Mouse (Mus musculus): ENCODE measurements around the gene Exosc5.

GRCm38 (mm10) chr7:25714581-25714980 is 55.6 kb downstream of the Exosc5 start:
- no peak for TF ChIP-seq EP300 (IDR thresholded peaks at IDR 0.05; ENCODE audit: low read length)
- no peak for TF ChIP-seq NRF1 (IDR thresholded peaks at IDR 0.05; ENCODE audit: low read depth, low read length)
- no peak for TF ChIP-seq BHLHE40 (IDR thresholded peaks at IDR 0.05; ENCODE audit: low read depth, low read length)
